Mouse (Mus musculus) small intestine, adult 2 months (tissue): ENCODE data around the gene Tenm3.

Experiments
- CTCF ChIP-seq: fragments of 200-500 bp; IDR thresholded peaks from 2 replicates; pipeline ENCODE4 v1.5.1; 2012; ENCODE audit warnings: low read depth, mild to moderate bottlenecking, control low read depth, inconsistent platforms, low read length, moderate library complexity, mixed read lengths; ENCODE audit not compliant: insufficient replicate concordance, insufficient read length; ENCODE audit errors: extremely low read depth
- POLR2A ChIP-seq: fragments of 200-500 bp; IDR thresholded peaks from 2 replicates; pipeline ENCODE4 v1.6.1; 2012; ENCODE audit warnings: low read depth, mild to moderate bottlenecking, control low read depth, inconsistent platforms, low read length, moderate library complexity

DNA sequence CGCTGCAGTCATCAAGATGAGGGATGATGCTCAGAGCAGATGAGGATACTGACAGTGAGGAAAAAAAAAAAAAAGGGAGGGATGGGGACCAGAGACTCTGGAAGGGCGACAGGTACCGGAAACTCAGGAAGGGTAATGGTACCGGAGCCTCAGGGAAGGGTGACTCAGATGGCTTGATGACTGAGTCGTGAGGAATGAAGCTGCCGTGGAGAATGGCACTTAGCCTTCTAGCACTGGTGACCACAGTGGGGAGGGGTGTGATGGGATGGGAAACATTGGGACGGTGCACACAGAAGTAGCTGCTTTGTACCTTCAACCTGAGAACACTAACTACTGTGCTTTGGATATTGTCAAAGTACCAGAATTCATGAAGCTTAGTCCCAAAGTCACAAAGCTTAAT lies 18.1 kb downstream of the Tenm3 start:
- TF ChIP-seq CTCF, result no peak
- TF ChIP-seq POLR2A, result no peak
